Mouse (Mus musculus) olfactory bulb, adult 2 months (tissue): Measurements from ENCODE around the gene Rps27l. TPM values are rescaled to one million over a fixed set of nuclear protein-coding genes. Genes with fewer than 3 reads are reported as not detected.
A peak's percentile ranks its signal among the peaks of the same experiment; 100 is the strongest.

ENCODE experiments used
- H3K27ac ChIP-seq: fragments of 200-500 bp; 2 replicates; pipeline ENCODE4 v1.5.1; 2012; ENCODE audit warnings: low read depth, low read length; ENCODE audit not compliant: insufficient read depth
- H3K4me1 ChIP-seq: fragments of 200-500 bp; 2 replicates; pipeline ENCODE4 v1.6.1; 2012; ENCODE audit warnings: low read length; ENCODE audit not compliant: control insufficient read depth, insufficient read depth
- H3K4me3 ChIP-seq: fragments of 200-500 bp; 2 replicates; pipeline ENCODE4 v1.5.1; 2012; ENCODE audit warnings: mild to moderate bottlenecking, low read depth, low read length, moderate library complexity; ENCODE audit not compliant: insufficient read depth
- CTCF ChIP-seq: fragments of 200-500 bp; IDR thresholded peaks from 2 replicates; pipeline ENCODE4 v1.5.1; 2012; ENCODE audit warnings: low read depth, mild to moderate bottlenecking, low read length, moderate library complexity; ENCODE audit not compliant: insufficient read depth
- POLR2A ChIP-seq: fragments of 200-500 bp; IDR thresholded peaks from 2 replicates; pipeline ENCODE4 v1.6.1; 2012; ENCODE audit warnings: mild to moderate bottlenecking, low read depth, low read length, moderate library complexity; ENCODE audit not compliant: insufficient read depth
- WGBS: fragments of 180-500 bp; shearing (Covaris S2); methylation state at CpG from one replicate; pipeline ENCODE4 v1.1.7; 2018; 5-methylcytosine and 5-hydroxymethylcytosine counted together
- polyA plus RNA-seq: library from polyadenylated mRNA; stranded (reverse); fragments of >200 nt; gene quantifications from 2 replicates; pipeline ENCODE4 v1.2.4, GENCODE M21; 2012; ENCODE audit warnings: low replicate concordance; ENCODE audit not compliant: missing spikeins, insufficient read depth, insufficient read length

The Rps27l gene
- polyA plus RNA-seq, 1 experiment, result not detected

- Histone ChIP-seq H3K27ac (no peak overlapping the region), H3K4me1 (peaks cover 16% of the 10 kb centered on the region), H3K4me3 (no peak overlapping the region)
- WGBS, result 66% methylated on average over 7 of the region's 7 CpGs
- TF ChIP-seq POLR2A, result no peak
- no peak for TF ChIP-seq CTCF
Measured at GRCm38 (mm10) chr9:66985377-66985776, 39.5 kb downstream of the Rps27l start.

- Histone ChIP-seq H3K27ac (peak overlapping the region; percentile 14; the same call in 1 of the 2 replicates), H3K4me3 (no peak overlapping the region), H3K4me1 (peaks cover 18% of the 10 kb centered on the region)
- TF ChIP-seq CTCF, result no peak
- no peak for TF ChIP-seq POLR2A
- WGBS, result 55% methylated on average over 11 of the region's 11 CpGs
Measured at GRCm38 (mm10) chr9:66988198-66988887, 42.5 kb downstream of the Rps27l start.

- Histone ChIP-seq H3K4me1 (peaks cover 18% of the 10 kb centered on the region), H3K27ac (0 out of 2 replicates have a peak overlapping the region, but pooled peaks have one; percentile 14), H3K4me3 (no peak overlapping the region)
- TF ChIP-seq POLR2A (no peak), CTCF (no peak)
- 12% methylated on average over 6 of the region's 6 CpGs for WGBS
Measured at GRCm38 (mm10) chr9:66988888-66989414, 43.1 kb downstream of the Rps27l start.

GRCm38 (mm10) chr9:66989581-66989980 is 43.7 kb downstream of the Rps27l start:
- Histone ChIP-seq H3K4me3 (no peak overlapping the region), H3K27ac (no peak overlapping the region), H3K4me1 (peaks cover 18% of the 10 kb centered on the region)
- TF ChIP-seq CTCF (no peak), POLR2A (no peak)
- WGBS, result 47% methylated on average over 6 of the region's 6 CpGs

DNA sequence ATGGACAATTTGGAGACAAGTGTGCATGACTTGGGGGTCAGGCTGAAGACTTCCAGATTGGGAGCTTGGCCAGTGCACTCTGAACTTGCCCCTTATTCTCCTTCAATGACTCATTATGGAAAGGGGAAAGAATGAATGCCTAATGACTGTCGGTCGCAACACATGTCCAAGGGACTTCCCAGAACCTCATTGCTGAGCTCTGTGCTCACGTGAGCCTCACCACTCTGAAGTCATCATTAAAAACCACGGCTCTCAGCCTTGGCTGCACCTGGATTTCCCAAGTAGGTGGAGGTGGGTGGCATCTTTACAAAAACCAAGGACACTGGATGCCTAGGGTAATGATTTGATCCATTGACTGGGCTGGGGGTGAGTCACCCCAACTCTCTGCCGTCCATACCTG is 44.2 kb downstream of the Rps27l start:
- Histone ChIP-seq H3K4me1 (peaks cover 18% of the 10 kb centered on the region), H3K27ac (no peak overlapping the region), H3K4me3 (no peak overlapping the region)
- TF ChIP-seq CTCF (no peak), POLR2A (no peak)
- WGBS, result 79% methylated on average over 5 of the region's 5 CpGs

DNA sequence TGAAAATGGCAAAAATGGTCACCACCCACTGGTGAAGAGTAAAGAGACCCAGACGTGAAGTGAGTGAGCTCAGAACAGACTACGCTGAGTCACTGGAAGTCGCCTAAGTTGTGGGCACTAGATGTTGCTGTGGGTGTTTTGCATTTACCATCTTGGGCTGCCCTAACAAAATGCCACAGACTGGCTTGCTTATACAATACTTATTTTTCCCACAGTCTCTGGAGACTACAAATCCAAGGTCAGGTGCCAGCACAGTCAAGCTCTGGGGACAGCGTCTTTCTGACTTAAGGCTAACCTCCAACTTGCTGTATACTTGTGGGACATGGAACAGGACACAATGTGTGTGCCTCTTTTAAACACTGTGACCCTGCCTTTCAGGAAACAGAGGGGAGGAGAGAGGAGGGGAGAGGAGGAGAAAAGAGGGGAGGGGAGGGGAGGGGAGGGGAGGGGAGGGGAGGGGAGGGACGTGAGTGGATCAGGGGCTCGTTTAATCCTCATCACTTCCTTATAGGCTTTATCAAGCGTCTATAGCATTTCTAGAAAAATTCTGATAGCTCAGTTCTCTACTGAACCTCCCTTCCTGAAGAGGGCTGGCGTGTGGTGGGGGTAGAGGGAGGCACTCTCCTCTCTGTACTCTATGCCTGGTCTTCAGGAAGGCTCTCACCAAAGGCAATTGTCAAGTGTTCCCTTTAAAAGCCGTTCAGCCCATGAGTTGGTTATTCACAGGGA is 45.3 kb downstream of the Rps27l start:
- no peak overlapping the region for H3K27ac ChIP-seq
- peaks cover 18% of the 10 kb centered on the region for H3K4me1 ChIP-seq
- H3K4me3 ChIP-seq, result no peak overlapping the region
- no peak for TF ChIP-seq POLR2A
- no peak for TF ChIP-seq CTCF
- 42% methylated on average over 9 of the region's 9 CpGs for WGBS

- 88% methylated on average over 8 of the region's 8 CpGs for WGBS
- TF ChIP-seq POLR2A (no peak), CTCF (no peak)
- no peak overlapping the region for H3K4me3 ChIP-seq
- no peak overlapping the region for H3K27ac ChIP-seq
- H3K4me1 ChIP-seq, result peaks cover 18% of the 10 kb centered on the region
Measured at GRCm38 (mm10) chr9:66991750-66992410, 46.0 kb downstream of the Rps27l start.

Other genes starting within 250 kb of the Rps27l start
- gene Car12, start 232.4 kb upstream of the Rps27l start, polyA plus RNA-seq, result not detected in 2 replicates
- gene Aph1b, start 150.6 kb upstream of the Rps27l start, polyA plus RNA-seq, result not detected in 2 replicates
- not detected in 2 replicates for gene Gm10647, start 149.0 kb upstream of the Rps27l start, polyA plus RNA-seq
- gene Aph1c, start 111.4 kb upstream of the Rps27l start, polyA plus RNA-seq, result not detected in 2 replicates
- gene Rab8b, start 26.4 kb upstream of the Rps27l start, polyA plus RNA-seq, result 96.8 TPM in 1 of 2 replicates, not detected in the other
- not detected in 2 replicates for gene Lactb, start 29.4 kb downstream of the Rps27l start, polyA plus RNA-seq
- gene Tpm1, start 103.3 kb downstream of the Rps27l start, polyA plus RNA-seq, result not detected in 2 replicates